Mouse (Mus musculus) liver, embryonic 14.5 days (tissue): ENCODE measurements at regions not wholly inside any gene's neighbourhood (a gene's known extent, or its start where the extent isn't known, plus 50 kb on each side); places are given as distances from the start of the nearest gene placed in this dataset.

ENCODE experiments used
- CTCF ChIP-seq: IDR thresholded peaks from 2 replicates; pipeline ENCODE4 v1.5.1; 2016; ENCODE audit warnings: antibody characterized with exemption, low read depth, control low read depth
- EP300 ChIP-seq: IDR thresholded peaks from 2 replicates; pipeline ENCODE4 v1.6.1; 2016; ENCODE audit warnings: antibody characterized with exemption, low read depth

GRCm38 (mm10) chr6:100126736-100127135 lies 160.5 kb downstream of the Rybp start:
- no peak for TF ChIP-seq EP300
- no peak for TF ChIP-seq CTCF
